ENCODE assay signal across 8 mouse cellular contexts in the genomic region with DNA sequence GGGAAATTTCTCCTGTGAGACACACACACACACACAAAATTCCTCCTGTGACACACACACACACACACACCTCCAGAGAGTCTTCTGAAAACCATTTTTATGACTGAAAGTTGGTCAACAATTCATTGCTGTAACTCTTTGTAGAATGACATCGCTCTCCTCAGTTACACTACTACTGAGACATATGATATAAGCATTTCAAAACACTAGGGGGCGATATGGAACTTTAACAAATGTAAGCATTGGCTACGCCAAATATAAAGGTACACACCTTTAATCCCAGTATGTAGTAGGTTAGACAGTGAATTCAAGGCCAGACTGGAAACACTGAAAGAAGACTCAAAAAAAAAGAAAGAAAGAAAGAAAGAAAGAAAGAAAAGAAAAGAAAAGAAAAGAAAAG. TPM values are rescaled to one million over a fixed set of nuclear protein-coding genes. Genes with fewer than 3 reads are reported as not detected.
A peak's percentile ranks its signal among the peaks of the same experiment; 100 is the strongest.
DNase-seq lines count a peak whose midpoint lies in the region; ATAC-seq and TF ChIP-seq lines count a peak whose summit lies in the region.

No protein-coding gene starts in this region.

- no peak overlapping the region for H3K4me3 ChIP-seq in lung, adult 2 months (replicated peaks; ENCODE audit: extremely low read depth, low read depth, low read length)

- ATAC-seq in erythroid progenitor cell, adult 5-6 weeks (replicated peaks; ENCODE audit: low FRiP score, poor library complexity, severe bottlenecking) = 0 out of 2 replicates have a peak, but pooled peaks have one; percentile 34

- intact Hi-C loops in heart, postnatal 14 days (cut with DNase I) = no loop called here

- peak; percentile 1; the same call in 1 of the 2 replicates for TF ChIP-seq CTCF in lung, adult 2 months (IDR thresholded peaks at IDR 0.05; ENCODE audit: insufficient read depth, low read length)

- H3K4me1 ChIP-seq in lung, adult 2 months (ENCODE audit: control insufficient read depth, insufficient read depth, low read length) = peaks cover 10% of the 10 kb centered on the region

- DNase-seq in cerebellum, adult 9-10 months = peak; percentile 64
- no peak for DNase-seq in cerebellum, adult 9-11 months
- DNase-seq in lung, adult 2 months = no peak
- no peak for DNase-seq in lung, postnatal 4 days
- DNase-seq in retina, embryonic 14.5 days (ENCODE audit: low spot score) = peak; percentile 68
- no peak for DNase-seq in heart, postnatal 14 days
- no peak for DNase-seq in right cerebral cortex, postnatal 4 days

- no peak for TF ChIP-seq POLR2A in lung, adult 2 months (IDR thresholded peaks at IDR 0.05; ENCODE audit: borderline replicate concordance, extremely low read depth, low read depth, low read length)

- WGBS in lung, adult 2 months = 39% methylated on average over 3 of the region's 3 CpGs

RNA-seq across cellular contexts. Expression of a gene that starts 18.7 kb away (rescaled TPM):
- 11.0 and 13.0 TPM in 2 replicates for polyA plus RNA-seq in lung, adult 2 months (2012; rRNA removed)
- 33.5 and 45.8 TPM in 2 replicates for total RNA-seq in erythroid progenitor cell, adult 5-6 weeks (2015; ENCODE audit: low replicate concordance)
- 30.5 and 33.4 TPM in 2 replicates for total RNA-seq in erythroid progenitor cell, adult 5-6 weeks (2017; ENCODE audit: low replicate concordance)
- total RNA-seq in heart, postnatal 14 days (2021) = 10 to 100 TPM; 87.6 to 95.7 TPM

Comparison
In these comparisons a context has a peak if more than half of its experiments do, and no peak if none do; other contexts are left out.
1. DNase-seq: peak in cerebellum, adult 9-10 months (single experiment) and retina, embryonic 14.5 days (single experiment); none in cerebellum, adult 9-11 months (single experiment), lung, adult 2 months (single experiment), lung, postnatal 4 days (0 of 2), heart, postnatal 14 days (0 of 2) and right cerebral cortex, postnatal 4 days (single experiment).